Mouse (Mus musculus) kidney, adult 2 months (tissue): ENCODE measurements around the gene C030005K15Rik.

Source experiments
- CTCF ChIP-seq: fragments of 200-500 bp; conservative IDR thresholded peaks from 2 replicates; pipeline ENCODE4 v1.5.1; 2011; ENCODE audit warnings: low read depth, mild to moderate bottlenecking, control low read depth, low read length, moderate library complexity, mixed read lengths; ENCODE audit not compliant: insufficient read depth, insufficient read length
- POLR2A ChIP-seq: fragments of 200-500 bp; IDR thresholded peaks from one replicate; pipeline ENCODE4 v1.6.1; 2011; ENCODE audit warnings: low read depth, low read length, control low read depth

DNA sequence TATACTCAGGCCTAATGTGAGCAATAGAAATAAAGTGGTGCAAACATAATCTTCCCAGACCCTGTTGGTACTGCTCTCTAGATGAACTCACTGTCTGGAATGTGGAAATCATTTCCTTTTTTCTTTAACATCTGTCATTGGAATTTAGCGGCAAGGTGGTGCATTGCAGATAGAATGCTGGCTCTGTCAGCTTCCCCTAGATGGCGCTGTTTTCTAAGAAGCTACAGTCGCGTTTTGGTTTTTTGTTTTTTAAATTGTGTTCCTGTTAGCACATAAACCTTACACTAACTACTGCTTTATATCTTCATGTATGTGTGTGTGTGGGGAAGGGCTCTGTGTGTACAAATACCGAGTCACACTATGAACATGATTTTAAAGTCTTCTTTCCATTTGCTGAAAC lies 13.9 kb downstream of the C030005K15Rik start:
- TF ChIP-seq CTCF (peak; percentile 77), POLR2A (no peak)
